Comparison of ENCODE assay signal across 8 mouse cellular contexts in genomic region chr11:97657967-97658366, GRCm38 (mm10). TPM values are rescaled to one million over a fixed set of nuclear protein-coding genes. Genes with fewer than 3 reads are reported as not detected.
DNase-seq lines count a peak whose midpoint lies in the region; ATAC-seq and TF ChIP-seq lines count a peak whose summit lies in the region.
"Not testable (repeated sequence)": the region's sequence is repeated elsewhere in the genome, so short reads cannot be mapped to it uniquely, and the experiment has no call there.
"Had no signal": no experiment of that assay in that cellular context is flagged by ENCODE, and none has a peak within 500 bp of the region (broad histone marks: within the 10 kb centered on the region; RNA-seq: fewer than 3 reads in every experiment).

No protein-coding gene starts in this region.

- not testable (repeated sequence) for H3K27me3 ChIP-seq in CH12.LX (replicated peaks); E14TG2a.4 (ENCODE audit: insufficient read depth, low read length); ES-Bruce4 (ENCODE audit: control insufficient read depth, insufficient read depth, low read length, poor library complexity, severe bottlenecking); intestine, postnatal 0 days (replicated peaks; ENCODE audit: control insufficient read depth, insufficient read depth, low read length)

- H3K27ac ChIP-seq in CH12.LX (ENCODE audit: insufficient read depth, low read depth) = peak overlapping the region; percentile 98
- peak overlapping the region; percentile 87 for H3K27ac ChIP-seq in ES-Bruce4 (ENCODE audit: insufficient read depth, low read length)
- H3K27ac ChIP-seq in ES-E14 (ENCODE audit: insufficient read depth, low read depth, low read length, poor library complexity, severe bottlenecking) = peak overlapping the region; percentile 100; the same call in 1 of the 2 replicates
- H3K27ac ChIP-seq in bone marrow macrophage, adult 2 months (ENCODE audit: insufficient read depth, low read depth, low read length) = peak overlapping the region; percentile 100
- H3K27ac ChIP-seq in intestine, postnatal 0 days (ENCODE audit: low read depth, low read length) = not testable (repeated sequence)
- peak overlapping the region; percentile 99 for H3K27ac ChIP-seq in macrophage

- H3K4me2 ChIP-seq in CH12.LX (ENCODE audit: insufficient read depth, low read depth, poor library complexity, severe bottlenecking) = peak overlapping the region; percentile 87
- 0 out of 2 replicates have a peak overlapping the region, but pooled peaks have one; percentile 96 for H3K4me2 ChIP-seq in intestine, postnatal 0 days (replicated peaks; ENCODE audit: low read depth)

- not testable (repeated sequence) for H3K79me2 ChIP-seq in CH12.LX (replicated peaks; ENCODE audit: control insufficient read depth, extremely low read depth, insufficient read depth, poor library complexity, severe bottlenecking)
- peaks cover 27% of the 10 kb centered on the region for H3K79me2 ChIP-seq in macrophage (ENCODE audit: inconsistent target)

- peaks cover 17 to 47% of the 10 kb centered on the region in 2 experiments for H3K36me3 ChIP-seq in CH12.LX (replicated peaks in 1 of 2; ENCODE audit: control insufficient read depth in 1 of 2, insufficient read depth in 1 of 2, low read length in 1 of 2)
- H3K36me3 ChIP-seq in E14TG2a.4 (ENCODE audit: insufficient read depth, low read length) = peaks cover 43% of the 10 kb centered on the region
- H3K36me3 ChIP-seq in ES-Bruce4 (ENCODE audit: control insufficient read depth, insufficient read depth, low read length, poor library complexity, severe bottlenecking); ES-E14 (ENCODE audit: control insufficient read depth, insufficient read depth, low read length, poor library complexity, severe bottlenecking); intestine, postnatal 0 days (ENCODE audit: control insufficient read depth, insufficient read depth): not testable (repeated sequence)
- peaks cover 15% of the 10 kb centered on the region; the same call in 1 of the 2 replicates for H3K36me3 ChIP-seq in macrophage (ENCODE audit: inconsistent target)

- TF ChIP-seq CTCF in CH12.LX (conservative IDR thresholded peaks at IDR 0.05 in 1 of 2, IDR thresholded peaks at IDR 0.05 in 1 of 2; ENCODE audit: low read depth in 2 of 2, low read length in 2 of 2); E14TG2a.4 (conservative IDR thresholded peaks at IDR 0.05; ENCODE audit: low read length); ES-Bruce4 (IDR thresholded peaks at IDR 0.05; ENCODE audit: low read depth, low read length); bone marrow macrophage, adult 2 months (IDR thresholded peaks at IDR 0.05; ENCODE audit: low read depth, low read length); intestine, postnatal 0 days (IDR thresholded peaks at IDR 0.05; ENCODE audit: low read depth): not testable (repeated sequence)

- not testable (repeated sequence) for TF ChIP-seq POLR2A in CH12.LX (IDR thresholded peaks at IDR 0.05; ENCODE audit: low read depth, low read length); ES-Bruce4 (IDR thresholded peaks at IDR 0.05; ENCODE audit: insufficient read depth, low read length); bone marrow macrophage, adult 2 months (IDR thresholded peaks at IDR 0.05; ENCODE audit: borderline replicate concordance, low read depth, low read length)

- H3K4me3 ChIP-seq in CH12.LX (replicated peaks in 1 of 3; ENCODE audit: low read depth in 2 of 3, low read length in 2 of 3, poor library complexity in 1 of 3) = peak overlapping the region; percentile 5 to 88 (median 82)
- H3K4me3 ChIP-seq in E14TG2a.4 (replicated peaks; ENCODE audit: low read length) = peak overlapping the region; percentile 94
- H3K4me3 ChIP-seq in ES-Bruce4 (ENCODE audit: low read depth, low read length) = peak overlapping the region; percentile 30
- peak overlapping the region; percentile 17 to 96 for H3K4me3 ChIP-seq in ES-E14 (ENCODE audit: insufficient read depth in 1 of 2, low read depth in 1 of 2, low read length in 2 of 2, poor library complexity in 1 of 2, severe bottlenecking in 1 of 2)
- H3K4me3 ChIP-seq in bone marrow macrophage, adult 2 months (ENCODE audit: insufficient read depth, low read length) = peak overlapping the region; percentile 98
- H3K4me3 ChIP-seq in intestine, postnatal 0 days (ENCODE audit: low read depth, low read length); macrophage (ENCODE audit: inconsistent target): not testable (repeated sequence)

- not testable (repeated sequence) for TF ChIP-seq EP300 in CH12.LX (IDR thresholded peaks at IDR 0.05; ENCODE audit: low read length); ES-Bruce4 (IDR thresholded peaks at IDR 0.05; ENCODE audit: insufficient read depth, low read depth, low read length)

- peak; percentile 56 for DNase-seq in CH12.LX (ENCODE audit: extremely low read depth)
- not testable (repeated sequence) for DNase-seq in ES-E14 (ENCODE audit: low read depth, low spot score)

- H3K9ac ChIP-seq in CH12.LX (ENCODE audit: insufficient read depth, low read depth) (peak overlapping the region; percentile 82; the same call in 1 of the 2 replicates), ES-Bruce4 (ENCODE audit: low read depth, poor library complexity, severe bottlenecking) (peak overlapping the region; percentile 97), ES-E14 (ENCODE audit: insufficient read depth, low read depth, low read length, poor library complexity, severe bottlenecking) (peak overlapping the region; percentile 98; the same call in 1 of the 2 replicates)
- not testable (repeated sequence) for H3K9ac ChIP-seq in intestine, postnatal 0 days (ENCODE audit: low read depth, low read length)

- dilution Hi-C loops in CH12.LX (cut with MboI; ENCODE audit: extremely low pct_ligation_motif_present, extremely low pct_unique_long_range_greater_than_20kb, low sequenced_read_pairs) = not testable (repeated sequence)

- in situ Hi-C loops in CH12.LX (cut with MboI; ENCODE audit: low pct_ligation_motif_present, low pct_unique_long_range_greater_than_20kb, low sequenced_read_pairs); ES-E14 (cut with MboI; ENCODE audit: low sequenced_read_pairs in 2 of 2, unreplicated experiment in 2 of 2): not testable (repeated sequence)

- H3K4me1 ChIP-seq in CH12.LX (ENCODE audit: control insufficient read depth in 1 of 2, insufficient read depth in 2 of 2) = peaks cover 17 to 48% of the 10 kb centered on the region in 2 experiments
- peaks cover 73% of the 10 kb centered on the region for H3K4me1 ChIP-seq in E14TG2a.4 (replicated peaks; ENCODE audit: low read depth, low read length)
- H3K4me1 ChIP-seq in ES-Bruce4 (ENCODE audit: control insufficient read depth, insufficient read depth, low read length); intestine, postnatal 0 days (replicated peaks; ENCODE audit: control insufficient read depth, insufficient read depth, low read length): not testable (repeated sequence)
- peaks cover 12 to 17% of the 10 kb centered on the region in 2 experiments for H3K4me1 ChIP-seq in ES-E14 (ENCODE audit: control insufficient read depth in 2 of 2, insufficient read depth in 2 of 2, low read length in 2 of 2, poor library complexity in 1 of 2)
- H3K4me1 ChIP-seq in bone marrow macrophage, adult 2 months (ENCODE audit: control insufficient read depth, insufficient read depth, low read length) = peaks cover 34% of the 10 kb centered on the region

- WGBS in intestine, postnatal 0 days = 90% methylated on average over 6 of the region's 6 CpGs
- WGBS in macrophage (ENCODE audit: missing documents) = 93% methylated on average over 1 of the region's 6 CpGs

- not testable (repeated sequence) for TF ChIP-seq RAD21 in CH12.LX (IDR thresholded peaks at IDR 0.05; ENCODE audit: low read depth, low read length)

- ATAC-seq in intestine, postnatal 0 days = not testable (repeated sequence)

- H3K9me3 ChIP-seq in CH12.LX (replicated peaks; ENCODE audit: low read length); E14TG2a.4 (ENCODE audit: low read length); ES-Bruce4 (replicated peaks; ENCODE audit: control insufficient read depth, insufficient read depth, low read length, poor library complexity, severe bottlenecking); ES-E14 (ENCODE audit: control insufficient read depth, insufficient read depth, low read depth, low read length); intestine, postnatal 0 days (ENCODE audit: control insufficient read depth): not testable (repeated sequence)

RNA-seq across cellular contexts. Expression of gene Mllt6, which starts 5.2 kb away (rescaled TPM):
- total RNA-seq in CH12.LX (2012; rRNA removed) (50.7 and 55.6 TPM in 2 replicates), CH12.LX (2014; rRNA removed) (24.3 and 25.3 TPM in 2 replicates), ES-E14 (2012; rRNA removed) (113 and 142 TPM in 2 replicates)
- polyA plus RNA-seq in CH12.LX (2012; ENCODE audit: insufficient read length, low read depth) (38.3 and 43.0 TPM in 2 replicates), ES-Bruce4 (2011; ENCODE audit: insufficient read depth, insufficient read length, low read depth, missing spikeins) (23.7 and 25.2 TPM in 2 replicates), macrophage (2018) (8.7 to 23.8 TPM (median 10.1 TPM) in 3 replicates)
- 40.4 and 48.7 TPM in 2 replicates for polyA plus RNA-seq in bone marrow macrophage, adult 2 months (2012; ENCODE audit: insufficient read depth, insufficient read length, missing spikeins)
- polyA plus RNA-seq in intestine, postnatal 0 days (2015; fragmentation: Nextera tagmentation; extraction: Ambion mirVana) = 1.4 and 1.6 TPM in 2 replicates
- 100 to 1,000 TPM in 18 of 26 experiments, 10 to 100 TPM in 8; 46.5 to 707 (median 220) TPM for total RNA-seq in macrophage (2018; cell fraction: chromatin; rRNA removed)
- total RNA-seq in macrophage (2018; cell fraction: cytosol; rRNA removed) = 10 to 100 TPM; 22.9 to 78.9 (median 49.8) TPM
- total RNA-seq in macrophage (2018; cell fraction: nucleus; rRNA removed) = 100 to 1,000 TPM in 17 of 26 experiments, 10 to 100 TPM in 9; 29.9 to 419 (median 127) TPM

RNA-seq across cellular contexts. Expression of gene Cisd3, which starts 27.7 kb away (rescaled TPM):
- 141 and 157 TPM in 2 replicates for total RNA-seq in CH12.LX (2012; rRNA removed)
- 63.8 and 66.1 TPM in 2 replicates for total RNA-seq in CH12.LX (2014; rRNA removed)
- 169 and 221 TPM in 2 replicates for polyA plus RNA-seq in CH12.LX (2012; ENCODE audit: insufficient read length, low read depth)
- polyA plus RNA-seq in ES-Bruce4 (2011; ENCODE audit: insufficient read depth, insufficient read length, low read depth, missing spikeins) = 62.3 and 77.2 TPM in 2 replicates
- 49.9 and 66.0 TPM in 2 replicates for total RNA-seq in ES-E14 (2012; rRNA removed)
- polyA plus RNA-seq in bone marrow macrophage, adult 2 months (2012; ENCODE audit: insufficient read depth, insufficient read length, missing spikeins) = 45.2 and 50.2 TPM in 2 replicates
- 122 and 123 TPM in 2 replicates for polyA plus RNA-seq in intestine, postnatal 0 days (2015; fragmentation: Nextera tagmentation; extraction: Ambion mirVana)
- 1 to 10 TPM in 23 of 26 experiments, not detected in 3; 1.3 to 8.3 (median 3.4) TPM for total RNA-seq in macrophage (2018; cell fraction: chromatin; rRNA removed)
- total RNA-seq in macrophage (2018; cell fraction: cytosol; rRNA removed) = 10 to 100 TPM in 25 of 26 experiments, 1 to 10 TPM in 1; 8.5 to 24.4 (median 14.3) TPM
- total RNA-seq in macrophage (2018; cell fraction: nucleus; rRNA removed) = 10 to 100 TPM in 1 of 26 experiments, 1 to 10 TPM in 25; 2.2 to 10.3 (median 5.7) TPM
- polyA plus RNA-seq in macrophage (2018) = 9.0 to 17.9 TPM (median 13.7 TPM) in 3 replicates

RNA-seq across cellular contexts. Expression of gene Epop, which starts 28.5 kb away (rescaled TPM):
- total RNA-seq in CH12.LX (2012; rRNA removed) (4.2 and 5.0 TPM in 2 replicates), CH12.LX (2014; rRNA removed) (1.7 and 2.1 TPM in 2 replicates), ES-E14 (2012; rRNA removed) (100 and 109 TPM in 2 replicates)
- polyA plus RNA-seq in CH12.LX (2012; ENCODE audit: insufficient read length, low read depth) (8.3 and 8.4 TPM in 2 replicates), ES-Bruce4 (2011; ENCODE audit: insufficient read depth, insufficient read length, low read depth, missing spikeins) (39.3 and 44.1 TPM in 2 replicates), macrophage (2018) (0.43 to 2.7 TPM (median 0.68 TPM) in 3 replicates)
- polyA plus RNA-seq in bone marrow macrophage, adult 2 months (2012; ENCODE audit: insufficient read depth, insufficient read length, missing spikeins) = 2.5 and 3.0 TPM in 2 replicates
- 1.1 and 1.3 TPM in 2 replicates for polyA plus RNA-seq in intestine, postnatal 0 days (2015; fragmentation: Nextera tagmentation; extraction: Ambion mirVana)
- total RNA-seq in macrophage (2018; cell fraction: chromatin; rRNA removed) = 1 to 10 TPM in 3 of 26 experiments, under 1 TPM in 9, not detected in 14; 0.30 to 3.2 (median 0.61) TPM
- total RNA-seq in macrophage (2018; cell fraction: cytosol; rRNA removed) = 1 to 10 TPM in 18 of 26 experiments, under 1 TPM in 8; 0.48 to 5.2 (median 1.3) TPM
- 1 to 10 TPM in 9 of 26 experiments, under 1 TPM in 17; 0.36 to 2.3 (median 0.78) TPM for total RNA-seq in macrophage (2018; cell fraction: nucleus; rRNA removed)
- total RNA-seq: MEL had no signal

RNA-seq across cellular contexts. Expression of gene Pcgf2, which starts 42.3 kb away (rescaled TPM):
- 5.6 and 7.9 TPM in 2 replicates for total RNA-seq in CH12.LX (2012; rRNA removed)
- total RNA-seq in CH12.LX (2014; rRNA removed) = 0.81 and 0.99 TPM in 2 replicates
- 16.3 and 19.5 TPM in 2 replicates for polyA plus RNA-seq in CH12.LX (2012; ENCODE audit: insufficient read length, low read depth)
- polyA plus RNA-seq in ES-Bruce4 (2011; ENCODE audit: insufficient read depth, insufficient read length, low read depth, missing spikeins) = 74.6 and 84.0 TPM in 2 replicates
- total RNA-seq in ES-E14 (2012; rRNA removed) = 20.1 and 28.4 TPM in 2 replicates
- 12.3 and 13.6 TPM in 2 replicates for polyA plus RNA-seq in bone marrow macrophage, adult 2 months (2012; ENCODE audit: insufficient read depth, insufficient read length, missing spikeins)
- polyA plus RNA-seq in intestine, postnatal 0 days (2015; fragmentation: Nextera tagmentation; extraction: Ambion mirVana) = 7.9 and 8.9 TPM in 2 replicates
- 10 to 100 TPM in 4 of 26 experiments, 1 to 10 TPM in 22; 1.5 to 14.1 (median 5.0) TPM for total RNA-seq in macrophage (2018; cell fraction: chromatin; rRNA removed)
- 1 to 10 TPM; 1.3 to 4.5 (median 2.8) TPM for total RNA-seq in macrophage (2018; cell fraction: cytosol; rRNA removed)
- total RNA-seq in macrophage (2018; cell fraction: nucleus; rRNA removed) = 10 to 100 TPM in 1 of 26 experiments, 1 to 10 TPM in 24, under 1 TPM in 1; 0.79 to 11.9 (median 3.8) TPM
- 3.7 to 7.5 TPM (median 3.9 TPM) in 3 replicates for polyA plus RNA-seq in macrophage (2018)

RNA-seq across cellular contexts. Expression of gene Psmb3, which starts 45.2 kb away (rescaled TPM):
- 863 and 969 TPM in 2 replicates for total RNA-seq in CH12.LX (2012; rRNA removed)
- total RNA-seq in CH12.LX (2014; rRNA removed) = 1,070 and 1,251 TPM in 2 replicates
- polyA plus RNA-seq in CH12.LX (2012; ENCODE audit: insufficient read length, low read depth) = 560 and 594 TPM in 2 replicates
- polyA plus RNA-seq in ES-Bruce4 (2011; ENCODE audit: insufficient read depth, insufficient read length, low read depth, missing spikeins) = 296 and 332 TPM in 2 replicates
- total RNA-seq in ES-E14 (2012; rRNA removed) = 522 and 677 TPM in 2 replicates
- polyA plus RNA-seq in bone marrow macrophage, adult 2 months (2012; ENCODE audit: insufficient read depth, insufficient read length, missing spikeins) = 125 and 142 TPM in 2 replicates
- 391 and 439 TPM in 2 replicates for polyA plus RNA-seq in intestine, postnatal 0 days (2015; fragmentation: Nextera tagmentation; extraction: Ambion mirVana)
- 10 to 100 TPM; 10.0 to 72.1 (median 43.9) TPM for total RNA-seq in macrophage (2018; cell fraction: chromatin; rRNA removed)
- 100 to 1,000 TPM in 17 of 26 experiments, 10 to 100 TPM in 9; 79.3 to 179 (median 122) TPM for total RNA-seq in macrophage (2018; cell fraction: cytosol; rRNA removed)
- 10 to 100 TPM; 15.5 to 75.8 (median 38.9) TPM for total RNA-seq in macrophage (2018; cell fraction: nucleus; rRNA removed)
- 79.7 to 207 TPM (median 133 TPM) in 3 replicates for polyA plus RNA-seq in macrophage (2018)
